Mouse (Mus musculus) layer of hippocampus, adult 18-20 months (tissue): ENCODE measurements around the gene Rab22a. TPM values are rescaled to one million over a fixed set of nuclear protein-coding genes. Genes with fewer than 3 reads are reported as not detected.
"Not testable (repeated sequence)": the region's sequence is repeated elsewhere in the genome, so short reads cannot be mapped to it uniquely, and the experiment has no call there.

Source experiments
- DNase-seq, 2 experiments: peaks; one replicate each; pipeline ENCODE4 v3.0.0; 2022; ENCODE audit warnings: low spot score in 2 of 2
- total RNA-seq, 2 experiments: library from RNA; stranded (reverse); gene quantifications; 2 replicates each; pipeline ENCODE4 v1.2.3; 2021

Rab22a gene
- total RNA-seq, 2 experiments from 2014 or later = 24.2 to 29.8 TPM

GRCm38 (mm10) chr2:173665271-173665670 is 5.7 kb downstream of the Rab22a start:
- DNase-seq = no peak

- no peak for DNase-seq
Observed at GRCm38 (mm10) chr2:173666876-173667275, 7.3 kb downstream of the Rab22a start.

- DNase-seq = no peak
Observed at GRCm38 (mm10) chr2:173672328-173672896, 12.9 kb downstream of the Rab22a start.

- DNase-seq = no peak
Observed at GRCm38 (mm10) chr2:173673469-173673868, 13.9 kb downstream of the Rab22a start.

DNA sequence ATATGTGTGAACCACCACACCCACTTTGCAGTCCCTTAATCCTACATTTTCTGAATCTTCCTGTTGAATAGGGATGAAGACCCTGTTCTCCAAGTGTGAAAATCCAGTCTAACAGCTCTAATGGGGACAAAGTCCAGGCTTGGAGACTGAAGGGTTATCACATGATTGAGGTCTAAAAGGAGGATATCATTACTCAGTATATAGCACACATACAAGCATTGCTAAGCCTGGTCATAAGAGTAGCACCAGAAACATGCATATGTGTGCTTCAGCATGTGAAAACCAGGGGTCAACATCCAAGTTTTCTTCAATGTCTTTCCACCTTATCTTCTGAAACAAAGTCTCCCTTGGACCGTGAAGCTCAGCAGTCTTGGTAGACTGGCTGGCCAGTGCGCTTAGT is 19.0 kb downstream of the Rab22a start:
- no peak for DNase-seq

DNA sequence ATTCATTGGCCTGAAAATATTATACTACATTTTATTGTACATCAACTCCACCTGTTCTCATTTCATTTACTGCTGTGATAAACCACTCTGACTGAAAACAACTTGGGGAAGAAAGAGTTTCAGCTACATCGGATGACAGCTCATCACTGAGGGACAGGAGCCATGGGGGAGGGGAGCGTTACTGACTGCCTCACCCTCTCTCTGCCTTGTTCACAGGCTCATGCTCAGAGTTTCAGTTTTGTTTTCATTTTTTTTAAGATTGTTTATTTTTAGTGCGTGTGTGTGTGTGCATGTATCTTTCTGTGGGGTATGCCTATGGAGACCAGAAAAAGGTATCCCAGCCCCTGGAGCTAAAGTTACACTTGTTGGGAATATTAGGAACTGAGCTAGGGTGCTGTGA is 19.7 kb downstream of the Rab22a start:
- no peak for DNase-seq

- no peak for DNase-seq
Observed at GRCm38 (mm10) chr2:173680153-173680552, 20.6 kb downstream of the Rab22a start.

- DNase-seq = no peak
Observed at GRCm38 (mm10) chr2:173682773-173683172, 23.2 kb downstream of the Rab22a start.

DNA sequence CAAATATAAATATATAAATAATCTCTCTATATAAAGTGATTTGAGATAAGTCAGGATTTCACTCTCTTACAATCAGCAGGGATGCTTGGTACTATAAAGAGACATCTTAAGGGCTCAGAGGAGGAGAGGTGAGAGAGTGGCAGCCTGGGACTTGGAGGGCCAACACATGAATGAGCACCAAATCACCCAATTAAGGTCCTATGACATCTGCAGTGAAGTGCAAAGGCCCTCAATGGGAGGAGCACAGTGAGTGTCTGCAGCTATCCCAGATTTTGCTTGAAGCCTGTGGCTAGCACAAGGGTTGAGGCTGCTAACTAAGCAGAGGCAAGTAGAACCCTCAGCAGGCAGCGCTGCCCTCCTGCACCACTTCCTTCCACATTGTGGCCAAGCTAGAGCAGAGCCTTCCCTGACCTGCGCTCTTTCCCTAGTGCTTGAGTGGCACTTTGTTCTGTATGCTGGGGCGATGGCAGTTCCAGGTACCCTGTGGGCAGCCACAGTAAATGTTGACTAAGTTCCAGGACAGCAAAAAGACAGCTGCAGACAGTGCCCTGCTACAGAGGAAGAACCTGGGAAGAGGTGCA is 26.3 kb downstream of the Rab22a start:
- DNase-seq = no peak

DNA sequence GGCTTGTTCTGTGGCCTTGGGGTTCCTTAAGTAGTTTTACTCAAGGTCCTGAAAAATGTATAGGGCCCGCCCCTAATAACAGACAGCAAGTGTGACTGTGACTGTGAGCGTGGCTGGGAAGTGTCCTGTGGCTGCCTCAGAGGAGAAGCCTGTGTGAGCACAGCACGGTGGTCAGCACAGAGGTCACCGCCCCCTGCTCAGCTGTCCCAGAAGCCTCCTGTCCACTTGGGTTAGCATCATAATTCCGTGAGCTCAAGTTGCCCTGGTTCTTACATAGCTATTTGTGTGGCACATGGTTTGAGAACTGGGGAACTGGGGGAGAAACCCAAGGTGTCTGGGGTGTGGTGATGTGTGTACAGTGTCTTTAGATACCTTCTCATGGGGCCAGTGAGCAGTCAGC is 27.8 kb downstream of the Rab22a start:
- DNase-seq = no peak

- no peak for DNase-seq
Observed at GRCm38 (mm10) chr2:173689835-173690234, 30.3 kb downstream of the Rab22a start.

GRCm38 (mm10) chr2:173691748-173692147 is 32.2 kb downstream of the Rab22a start:
- DNase-seq = no peak

- DNase-seq = no peak
Observed at GRCm38 (mm10) chr2:173692693-173693092, 33.1 kb downstream of the Rab22a start.

DNA sequence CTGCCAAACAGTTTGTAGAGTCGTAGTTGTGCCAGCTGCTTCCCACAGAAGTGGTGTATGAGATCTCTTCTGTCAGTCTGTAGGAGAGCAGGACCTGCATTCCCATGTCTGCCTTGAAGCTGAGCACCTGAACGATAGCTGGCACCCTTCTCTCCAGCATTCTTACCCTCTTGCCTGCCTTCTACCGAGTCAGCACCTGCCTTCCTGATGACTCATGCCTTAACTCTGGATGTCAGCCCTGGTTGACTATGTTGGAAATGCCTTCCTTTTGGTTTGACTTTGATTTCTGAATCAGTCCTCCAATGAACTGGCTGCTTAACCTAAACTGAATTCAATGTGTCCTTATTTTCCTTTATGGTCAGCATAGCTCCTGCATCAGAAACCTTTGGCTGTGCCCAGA is 39.3 kb downstream of the Rab22a start:
- peak in 1 of 2 experiments; percentile 24 for DNase-seq

DNA sequence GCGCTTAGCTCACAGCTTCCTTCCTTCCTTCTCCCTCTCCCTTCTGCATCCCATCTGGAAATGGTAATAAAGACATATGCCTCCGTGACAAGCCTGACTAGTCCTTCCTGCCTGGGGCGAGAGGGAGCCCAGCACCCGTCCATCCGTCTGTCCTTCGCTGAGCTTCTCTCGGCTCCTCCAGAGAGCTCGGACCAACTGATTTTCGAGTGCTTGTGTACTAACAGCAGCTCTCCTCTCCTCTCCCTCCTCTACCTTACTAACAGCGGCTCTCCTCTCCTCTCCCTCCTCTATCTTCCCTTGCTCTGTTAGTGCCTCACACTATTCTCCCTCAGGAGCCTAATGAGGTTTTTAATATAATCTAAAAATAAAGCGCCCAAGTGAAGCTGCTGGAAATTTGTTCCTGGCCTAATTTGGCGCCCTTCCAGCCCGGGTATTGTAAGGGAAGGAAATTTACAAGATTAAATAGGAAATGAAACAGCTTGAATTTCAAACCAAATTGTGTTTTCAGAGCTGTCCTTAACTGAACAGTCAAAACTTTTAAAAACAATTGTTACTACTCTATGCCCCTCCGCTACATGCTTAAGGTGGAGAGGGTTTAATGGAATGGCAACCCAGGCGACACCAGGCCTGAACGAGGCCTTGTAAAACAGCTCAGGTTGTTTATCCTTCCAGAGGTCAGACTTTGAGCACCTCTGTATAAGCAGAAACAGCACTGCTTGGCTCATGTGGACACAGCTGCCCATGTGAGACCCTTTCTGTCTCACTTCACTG is 42.7 kb downstream of the Rab22a start:
- peak; percentile 11 to 29 for DNase-seq

DNA sequence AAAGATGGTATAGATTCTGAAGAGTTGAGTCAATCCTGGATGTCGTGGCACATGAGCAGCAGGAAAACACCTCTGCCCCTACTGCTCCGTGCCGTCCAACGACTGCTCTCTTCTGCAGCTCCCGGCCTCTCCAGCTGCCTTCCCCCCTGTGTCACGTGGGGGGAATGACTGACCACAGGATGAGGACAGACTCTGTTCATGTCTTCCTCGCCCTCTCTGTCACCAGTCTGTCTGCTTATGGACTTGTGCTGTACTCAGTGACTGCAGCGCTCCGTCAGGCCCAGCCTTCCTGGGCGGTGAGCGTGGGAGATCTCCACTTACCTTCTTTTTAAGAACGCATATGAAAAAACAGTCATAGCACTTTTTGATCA is 43.3 kb downstream of the Rab22a start:
- no peak for DNase-seq

DNA sequence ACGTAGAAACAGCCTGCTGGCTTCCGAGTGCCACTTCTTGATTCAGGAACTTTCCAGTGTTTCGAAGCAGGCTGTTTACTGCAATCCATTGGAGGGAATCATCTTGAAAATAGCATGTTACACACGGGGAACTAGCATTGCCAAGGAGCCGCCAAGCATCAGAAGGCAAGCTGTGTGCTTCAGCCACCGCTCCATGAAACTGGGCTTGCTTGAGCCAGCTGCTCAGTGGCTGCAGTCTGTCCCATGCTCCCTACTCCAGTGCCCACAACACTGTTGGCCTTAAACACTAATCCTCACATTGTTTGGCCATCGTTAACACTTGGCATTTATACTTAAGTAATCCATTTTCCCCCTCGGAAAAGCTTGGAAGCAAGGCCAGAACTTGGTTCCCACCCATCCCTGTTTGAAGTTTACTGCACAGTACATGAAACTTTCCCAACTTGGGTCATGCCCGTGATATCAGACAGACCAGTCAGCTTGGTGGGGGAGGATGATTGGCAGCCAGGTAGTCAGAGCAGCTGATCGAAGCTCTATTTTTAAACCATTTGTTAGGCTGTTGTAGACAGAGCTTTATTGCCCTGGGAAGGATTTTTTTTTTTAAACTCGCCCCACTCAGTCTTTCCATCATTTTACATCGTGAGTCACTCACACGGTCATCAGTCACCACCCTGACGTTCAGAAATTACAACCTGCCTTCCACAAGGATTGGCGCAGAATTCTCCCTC is 46.4 kb downstream of the Rab22a start:
- no peak for DNase-seq

DNA sequence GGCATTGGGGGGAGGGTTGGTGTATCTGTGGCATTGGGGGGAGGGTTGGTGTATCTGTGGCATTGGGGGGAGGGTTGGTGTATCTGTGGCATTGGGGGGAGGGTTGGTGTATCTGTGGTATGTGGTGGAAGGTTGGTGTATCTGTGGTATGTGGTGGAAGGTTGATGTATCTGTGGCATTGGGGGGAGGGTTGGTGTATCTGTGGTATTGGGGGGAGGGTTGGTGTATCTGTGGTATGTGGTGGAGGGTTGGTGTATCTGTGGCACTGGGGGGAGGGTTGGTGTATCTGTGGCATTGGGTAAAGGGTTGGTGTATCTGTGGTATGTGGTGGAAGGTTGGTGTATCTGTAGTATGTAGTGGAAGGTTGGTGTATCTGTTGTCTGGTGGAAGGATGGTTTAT is 48.1 kb downstream of the Rab22a start:
- not testable (repeated sequence) for DNase-seq

GRCm38 (mm10) chr2:173710193-173710592 is 50.6 kb downstream of the Rab22a start:
- DNase-seq = peak in 1 of 2 experiments; percentile 18

DNA sequence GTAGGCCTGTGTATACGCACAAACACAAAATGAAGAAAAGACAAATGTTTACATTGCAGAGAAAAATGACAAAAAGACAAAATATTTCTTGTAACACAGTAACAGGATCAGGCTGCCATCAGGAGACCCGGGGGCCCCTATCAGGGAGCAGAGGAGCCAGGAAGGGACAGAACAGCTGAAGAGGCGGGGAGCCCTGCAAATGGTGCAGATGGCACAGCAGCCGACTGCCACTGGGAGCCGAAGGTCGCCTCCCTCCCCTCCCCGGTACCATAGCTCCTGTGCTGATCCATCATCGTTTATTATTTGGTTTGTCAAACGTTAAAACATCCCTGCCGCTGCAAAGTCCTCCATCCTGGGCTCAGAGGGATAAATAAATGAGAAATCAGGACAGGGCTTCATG is 53.1 kb downstream of the Rab22a start:
- no peak for DNase-seq

DNA sequence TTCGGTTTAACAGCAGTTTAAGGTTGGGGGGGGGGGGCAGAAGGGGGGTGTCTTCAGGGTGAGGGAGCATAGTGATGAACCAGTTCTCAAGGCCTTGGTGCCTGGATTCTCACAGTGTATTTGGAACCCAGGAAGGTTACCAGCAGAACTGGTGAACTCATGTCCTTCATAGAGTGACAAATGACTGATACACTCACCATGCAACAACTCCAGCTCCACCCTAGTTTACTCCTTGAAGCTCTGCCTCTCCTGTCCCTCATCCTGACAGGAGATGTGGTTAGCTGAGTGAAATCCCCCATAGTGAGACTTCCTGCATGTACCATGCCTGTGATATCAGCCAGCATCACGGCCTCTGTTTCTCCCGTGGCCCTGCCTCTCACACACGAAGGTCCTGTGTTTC is 53.7 kb downstream of the Rab22a start:
- no peak for DNase-seq

DNA sequence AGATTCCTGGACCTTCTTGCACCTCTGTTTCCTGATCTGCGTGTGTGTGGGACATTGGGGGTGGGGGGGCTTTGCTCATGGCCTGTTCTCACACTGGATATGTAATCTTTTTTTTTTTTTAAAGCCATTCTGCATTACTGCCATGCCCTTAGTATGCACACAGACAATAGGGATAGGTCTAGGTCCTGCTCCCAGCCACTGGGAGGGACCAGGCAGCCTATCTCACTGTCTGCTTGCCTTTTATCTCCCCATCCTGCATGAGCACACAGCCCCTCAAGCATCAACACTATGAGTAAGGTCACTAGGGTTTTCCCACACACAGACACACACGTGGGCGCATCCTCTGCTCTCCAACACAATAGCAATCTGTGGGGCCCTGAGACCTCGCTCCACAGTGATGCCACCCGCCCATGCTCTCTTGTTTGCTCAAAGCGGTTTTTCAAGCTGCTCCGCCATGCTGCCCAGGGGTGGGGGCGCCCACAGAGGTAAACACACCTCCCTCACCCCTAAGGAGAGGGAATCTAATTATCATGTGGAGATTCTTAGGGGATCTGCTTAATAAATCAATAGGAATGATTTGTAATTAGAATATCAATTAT is 55.2 kb downstream of the Rab22a start:
- no peak for DNase-seq
